Mouse (Mus musculus): ENCODE data around the gene Ubac2. TPM values are rescaled to one million over a fixed set of nuclear protein-coding genes. Genes with fewer than 3 reads are reported as not detected.
A peak's percentile ranks its signal among the peaks of the same experiment; 100 is the strongest.

Ubac2 gene
- polyA plus RNA-seq, 1 experiment from 2014 or later: 56.9 TPM

- H3K4me1 ChIP-seq (ENCODE audit: control insufficient read depth, insufficient read depth, low read length): peaks cover 8% of the 10 kb centered on the region
- H3K4me3 ChIP-seq (ENCODE audit: low read depth, low read length): no peak overlapping the region
- no peak for DNase-seq (ENCODE audit: low spot score)
- no peaks in the 10 kb centered on the region for H3K9me3 ChIP-seq (replicated peaks; ENCODE audit: control insufficient read depth, low read length)
- H3K36me3 ChIP-seq (ENCODE audit: control insufficient read depth, insufficient read depth, low read length): no peaks in the 10 kb centered on the region
- 83% methylated on average over 12 of the region's 12 CpGs for WGBS
- H3K9ac ChIP-seq (ENCODE audit: low read length): no peak overlapping the region
- ATAC-seq: no peak
- H3K4me2 ChIP-seq (ENCODE audit: low read length): no peak overlapping the region
- no peak overlapping the region for H3K27ac ChIP-seq (ENCODE audit: low read depth, low read length)
- no peaks in the 10 kb centered on the region for H3K27me3 ChIP-seq (replicated peaks; ENCODE audit: control insufficient read depth, insufficient read depth, low read length)
Observed at GRCm38 (mm10) chr14:121961496-121962127, 83.2 kb downstream of the Ubac2 start.

GRCm38 (mm10) chr14:121962128-121962890 is 83.9 kb downstream of the Ubac2 start:
- H3K4me3 ChIP-seq (ENCODE audit: low read depth, low read length): no peak overlapping the region
- no peak overlapping the region for H3K9ac ChIP-seq (ENCODE audit: low read length)
- ATAC-seq (no peak), DNase-seq (ENCODE audit: low spot score) (no peak)
- peaks cover 8% of the 10 kb centered on the region for H3K4me1 ChIP-seq (ENCODE audit: control insufficient read depth, insufficient read depth, low read length)
- no peak overlapping the region for H3K4me2 ChIP-seq (ENCODE audit: low read length)
- no peaks in the 10 kb centered on the region for H3K9me3 ChIP-seq (replicated peaks; ENCODE audit: control insufficient read depth, low read length)
- no peaks in the 10 kb centered on the region for H3K27me3 ChIP-seq (replicated peaks; ENCODE audit: control insufficient read depth, insufficient read depth, low read length)
- no peaks in the 10 kb centered on the region for H3K36me3 ChIP-seq (ENCODE audit: control insufficient read depth, insufficient read depth, low read length)
- 86% methylated on average over 14 of the region's 14 CpGs for WGBS
- no peak overlapping the region for H3K27ac ChIP-seq (ENCODE audit: low read depth, low read length)

- no peaks in the 10 kb centered on the region for H3K9me3 ChIP-seq (replicated peaks; ENCODE audit: control insufficient read depth, low read length)
- DNase-seq (ENCODE audit: low spot score) (peak; percentile 76), ATAC-seq (peak; percentile 82)
- H3K4me1 ChIP-seq (ENCODE audit: control insufficient read depth, insufficient read depth, low read length): peaks cover 8% of the 10 kb centered on the region
- no peaks in the 10 kb centered on the region for H3K27me3 ChIP-seq (replicated peaks; ENCODE audit: control insufficient read depth, insufficient read depth, low read length)
- H3K27ac ChIP-seq (ENCODE audit: low read depth, low read length): no peak overlapping the region
- no peak overlapping the region for H3K4me3 ChIP-seq (ENCODE audit: low read depth, low read length)
- H3K36me3 ChIP-seq (ENCODE audit: control insufficient read depth, insufficient read depth, low read length): no peaks in the 10 kb centered on the region
- H3K9ac ChIP-seq (ENCODE audit: low read length): no peak overlapping the region
- 54% methylated on average over 9 of the region's 9 CpGs for WGBS
- no peak overlapping the region for H3K4me2 ChIP-seq (ENCODE audit: low read length)
Observed at GRCm38 (mm10) chr14:121963251-121963941, 85.0 kb downstream of the Ubac2 start.

- Histone ChIP-seq H3K4me3 (ENCODE audit: low read depth, low read length) (no peak overlapping the region), H3K36me3 (ENCODE audit: control insufficient read depth, insufficient read depth, low read length) (no peaks in the 10 kb centered on the region), H3K27ac (ENCODE audit: low read depth, low read length) (no peak overlapping the region), H3K4me1 (ENCODE audit: control insufficient read depth, insufficient read depth, low read length) (peaks cover 8% of the 10 kb centered on the region), H3K9ac (ENCODE audit: low read length) (no peak overlapping the region), H3K9me3 (replicated peaks; ENCODE audit: control insufficient read depth, low read length) (no peaks in the 10 kb centered on the region), H3K27me3 (replicated peaks; ENCODE audit: control insufficient read depth, insufficient read depth, low read length) (no peaks in the 10 kb centered on the region), H3K4me2 (ENCODE audit: low read length) (no peak overlapping the region)
- ATAC-seq (peak; percentile 52; the same call in 1 of the 2 replicates), DNase-seq (ENCODE audit: low spot score) (peak; percentile 51)
- WGBS: 46% methylated on average over 4 of the region's 4 CpGs
Observed at GRCm38 (mm10) chr14:121963942-121964335, 85.5 kb downstream of the Ubac2 start.

- H3K9ac ChIP-seq (ENCODE audit: low read length): no peak within 1 kb of the TSS
- 75% methylated on average over 6 of the region's 6 CpGs for WGBS
- peaks cover 8% of the 10 kb centered on the region for H3K4me1 ChIP-seq (ENCODE audit: control insufficient read depth, insufficient read depth, low read length)
- no peak for DNase-seq (ENCODE audit: low spot score)
- H3K4me2 ChIP-seq (ENCODE audit: low read length): no peak within 1 kb of the TSS
- no peak within 1 kb of the TSS for H3K4me3 ChIP-seq (ENCODE audit: low read depth, low read length)
- no peaks in the 10 kb centered on the region for H3K36me3 ChIP-seq (ENCODE audit: control insufficient read depth, insufficient read depth, low read length)
- H3K27ac ChIP-seq (ENCODE audit: low read depth, low read length): no peak within 1 kb of the TSS
- no peaks in the 10 kb centered on the region for H3K27me3 ChIP-seq (replicated peaks; ENCODE audit: control insufficient read depth, insufficient read depth, low read length)
- no peak for ATAC-seq
- H3K9me3 ChIP-seq (replicated peaks; ENCODE audit: control insufficient read depth, low read length): no peaks in the 10 kb centered on the region
Observed at GRCm38 (mm10) chr14:121964990-121965389, 86.6 kb downstream of the Ubac2 start, which contains the start of gene Gpr183. Gpr183 (minus strand) TSS chr14:121965195.

- no peak overlapping the region for H3K4me3 ChIP-seq (ENCODE audit: low read depth, low read length)
- 92% methylated on average over 4 of the region's 4 CpGs for WGBS
Observed at GRCm38 (mm10) chr14:121965461-121965860, 87.0 kb downstream of the Ubac2 start.

GRCm38 (mm10) chr14:121967095-121967494 is 88.7 kb downstream of the Ubac2 start:
- Histone ChIP-seq H3K27me3 (replicated peaks; ENCODE audit: control insufficient read depth, insufficient read depth, low read length) (no peaks in the 10 kb centered on the region), H3K4me3 (ENCODE audit: low read depth, low read length) (no peak overlapping the region), H3K27ac (ENCODE audit: low read depth, low read length) (no peak overlapping the region), H3K9me3 (replicated peaks; ENCODE audit: control insufficient read depth, low read length) (no peaks in the 10 kb centered on the region), H3K9ac (ENCODE audit: low read length) (no peak overlapping the region), H3K4me2 (ENCODE audit: low read length) (no peak overlapping the region), H3K4me1 (ENCODE audit: control insufficient read depth, insufficient read depth, low read length) (peaks cover 8% of the 10 kb centered on the region), H3K36me3 (ENCODE audit: control insufficient read depth, insufficient read depth, low read length) (no peaks in the 10 kb centered on the region)
- 91% methylated on average over 4 of the region's 4 CpGs for WGBS
- no peak for ATAC-seq
- no peak for DNase-seq (ENCODE audit: low spot score)

More at GRCm38 (mm10) chr14:121965461-121965860, 87.0 kb downstream of the Ubac2 start:
- no peak for ATAC-seq
- DNase-seq (ENCODE audit: low spot score): no peak
- Histone ChIP-seq H3K36me3 (ENCODE audit: control insufficient read depth, insufficient read depth, low read length) (no peaks in the 10 kb centered on the region), H3K27me3 (replicated peaks; ENCODE audit: control insufficient read depth, insufficient read depth, low read length) (no peaks in the 10 kb centered on the region), H3K27ac (ENCODE audit: low read depth, low read length) (no peak overlapping the region), H3K4me2 (ENCODE audit: low read length) (no peak overlapping the region), H3K9me3 (replicated peaks; ENCODE audit: control insufficient read depth, low read length) (no peaks in the 10 kb centered on the region), H3K4me1 (ENCODE audit: control insufficient read depth, insufficient read depth, low read length) (peaks cover 8% of the 10 kb centered on the region), H3K9ac (ENCODE audit: low read length) (no peak overlapping the region)

GRCm38 (mm10) chr14:121970402-121970801 is 92.0 kb downstream of the Ubac2 start:
- DNase-seq (ENCODE audit: low spot score) (no peak), ATAC-seq (no peak)
- Histone ChIP-seq H3K27ac (ENCODE audit: low read depth, low read length) (no peak overlapping the region), H3K9ac (ENCODE audit: low read length) (no peak overlapping the region), H3K36me3 (ENCODE audit: control insufficient read depth, insufficient read depth, low read length) (no peaks in the 10 kb centered on the region), H3K4me3 (ENCODE audit: low read depth, low read length) (no peak overlapping the region), H3K4me2 (ENCODE audit: low read length) (no peak overlapping the region), H3K27me3 (replicated peaks; ENCODE audit: control insufficient read depth, insufficient read depth, low read length) (no peaks in the 10 kb centered on the region), H3K4me1 (ENCODE audit: control insufficient read depth, insufficient read depth, low read length) (no peaks in the 10 kb centered on the region), H3K9me3 (replicated peaks; ENCODE audit: control insufficient read depth, low read length) (no peaks in the 10 kb centered on the region)
- WGBS: 94% methylated on average over 1 of the region's 1 CpGs

All from forebrain, embryonic 14.5 days (tissue).